Comparison of ENCODE assay signal across 1 mouse cellular context in the genomic region with DNA sequence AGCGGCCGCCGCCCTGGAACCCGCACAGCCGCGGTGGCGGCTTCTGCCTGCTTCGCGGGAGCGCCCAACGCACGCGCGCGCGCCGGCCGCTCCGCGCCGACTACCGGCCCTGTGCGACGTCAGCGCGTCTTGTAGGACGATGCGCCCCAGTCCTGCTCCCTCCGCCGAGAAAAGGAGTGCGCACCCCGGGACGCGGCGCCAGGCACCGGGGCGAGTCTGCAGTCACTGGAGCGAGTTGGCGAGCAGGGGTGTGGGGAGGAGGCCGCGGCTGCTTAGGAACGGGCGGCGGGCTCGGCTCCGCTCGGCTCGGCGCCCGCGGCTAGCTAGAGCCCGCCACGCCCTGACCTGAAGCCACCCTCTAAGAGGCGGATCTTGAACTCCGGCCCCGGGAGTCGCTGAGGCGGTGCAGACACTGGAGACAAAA.
TF ChIP-seq lines count a peak whose summit lies in the region.

TSS of gene Ulk2 (minus strand) at position 86 of the 424 bp plus-strand sequence.

TF ChIP-seq in CH12.LX, 34 proteins besides CTCF, POLR2A, EP300 and RAD21 (continued from another document):
- TF ChIP-seq NRF1 (IDR thresholded peaks at IDR 0.05; ENCODE audit: low read depth, low read length) = peak; percentile 82
- no peak for TF ChIP-seq JUND (conservative IDR thresholded peaks at IDR 0.05; ENCODE audit: low read depth, low read length)
- TF ChIP-seq MEF2A (IDR thresholded peaks at IDR 0.05; ENCODE audit: borderline replicate concordance, low read depth, low read length) = peak; percentile 55; the same call in 1 of the 2 replicates
- no peak for TF ChIP-seq SMC3 (IDR thresholded peaks at IDR 0.05; ENCODE audit: low read depth, low read length)
- peak; percentile 50 for TF ChIP-seq MAX (IDR thresholded peaks at IDR 0.05; ENCODE audit: low read length)
- peak; percentile 99 for TF ChIP-seq ZMIZ1 (IDR thresholded peaks at IDR 0.05; ENCODE audit: low read depth, low read length)
- peak; percentile 31 for TF ChIP-seq BHLHE40 (IDR thresholded peaks at IDR 0.05; ENCODE audit: low read depth, low read length)
- TF ChIP-seq HCFC1 (IDR thresholded peaks at IDR 0.05; ENCODE audit: low read depth, low read length) = peak; percentile 71
- TF ChIP-seq E2F4 (IDR thresholded peaks at IDR 0.05; ENCODE audit: insufficient replicate concordance, low read depth, low read length) = no peak
- no peak for TF ChIP-seq USF2 (conservative IDR thresholded peaks at IDR 0.05; ENCODE audit: low read depth, low read length)
- peak; percentile 85 for TF ChIP-seq POLR2AphosphoS2 (IDR thresholded peaks at IDR 0.05; ENCODE audit: low read depth, low read length)
- TF ChIP-seq JUN (IDR thresholded peaks at IDR 0.05; ENCODE audit: insufficient read depth, low read depth, low read length) = no peak
- no peak for TF ChIP-seq ZC3H11A (IDR thresholded peaks at IDR 0.05; ENCODE audit: low read depth, low read length)
- TF ChIP-seq GABPA (IDR thresholded peaks at IDR 0.05; ENCODE audit: insufficient replicate concordance, low read depth, low read length) = no peak
- TF ChIP-seq ZNF384 (IDR thresholded peaks at IDR 0.05; ENCODE audit: low read depth, low read length) = no peak
- TF ChIP-seq MYC (IDR thresholded peaks at IDR 0.05; ENCODE audit: low read depth, low read length) = no peak
- peak; percentile 95 for TF ChIP-seq TBP (conservative IDR thresholded peaks at IDR 0.05; ENCODE audit: low read depth, low read length)
- no peak; the same call in 1 of the 2 replicates for TF ChIP-seq MAFK (IDR thresholded peaks at IDR 0.05; ENCODE audit: insufficient replicate concordance, low read length)
- TF ChIP-seq ETS1 (conservative IDR thresholded peaks at IDR 0.05; ENCODE audit: low read depth, low read length) = no peak; the same call in 1 of the 2 replicates
